In genomic region chr2:25864230-25864629, GRCm38 (mm10) we compare ENCODE assay signal across 9 mouse cellular contexts. TPM values are rescaled to one million over a fixed set of nuclear protein-coding genes. Genes with fewer than 3 reads are reported as not detected.
DNase-seq lines count a peak whose midpoint lies in the region; ATAC-seq and TF ChIP-seq lines count a peak whose summit lies in the region.
"Had no signal": no experiment of that assay in that cellular context is flagged by ENCODE, and none has a peak within 500 bp of the region (broad histone marks: within the 10 kb centered on the region; RNA-seq: fewer than 3 reads in every experiment).

No protein-coding gene starts in this region.

- no peaks in the 10 kb centered on the region for H3K36me3 ChIP-seq in ES-Bruce4 (ENCODE audit: control insufficient read depth, insufficient read depth, low read length, poor library complexity, severe bottlenecking)
- no peaks in the 10 kb centered on the region for H3K36me3 ChIP-seq in forebrain, embryonic 10.5 days (replicated peaks)
- no peaks in the 10 kb centered on the region for H3K36me3 ChIP-seq in liver, embryonic 13.5 days

- no peak for ATAC-seq in liver, embryonic 13.5 days (ENCODE audit: low read depth)
- ATAC-seq in activated CD4-positive, CD25-positive, alpha-beta regulatory T cell, adult 4 months: no peak
- no peak for ATAC-seq in CD4-positive, CD25-positive, alpha-beta regulatory T cell, adult 4 months

- no peaks in the 10 kb centered on the region for H3K9me3 ChIP-seq in ES-Bruce4 (replicated peaks; ENCODE audit: control insufficient read depth, insufficient read depth, low read length, poor library complexity, severe bottlenecking)
- no peaks in the 10 kb centered on the region for H3K9me3 ChIP-seq in forebrain, embryonic 10.5 days
- no peaks in the 10 kb centered on the region for H3K9me3 ChIP-seq in liver, embryonic 13.5 days (replicated peaks)

- H3K27me3 ChIP-seq in ES-Bruce4 (ENCODE audit: control insufficient read depth, insufficient read depth, low read length, poor library complexity, severe bottlenecking): no peaks in the 10 kb centered on the region
- peaks cover 53% of the 10 kb centered on the region for H3K27me3 ChIP-seq in forebrain, embryonic 10.5 days (ENCODE audit: poor library complexity, severe bottlenecking)
- peaks cover 55% of the 10 kb centered on the region for H3K27me3 ChIP-seq in liver, embryonic 13.5 days

- no peak overlapping the region for H3K4me2 ChIP-seq in liver, embryonic 13.5 days

- peak overlapping the region; percentile 36 for H3K4me3 ChIP-seq in ES-Bruce4 (ENCODE audit: low read depth, low read length)
- H3K4me3 ChIP-seq in forebrain, embryonic 10.5 days: peak overlapping the region; percentile 70
- peak overlapping the region; percentile 39; the same call in 1 of the 2 replicates for H3K4me3 ChIP-seq in liver, embryonic 13.5 days (replicated peaks)
- H3K4me3 ChIP-seq: erythroblast, embryonic 14.5 days had no signal

- H3K4me1 ChIP-seq in ES-Bruce4 (ENCODE audit: control insufficient read depth, insufficient read depth, low read length): peaks cover 3% of the 10 kb centered on the region
- H3K4me1 ChIP-seq in forebrain, embryonic 10.5 days: peaks cover 18% of the 10 kb centered on the region
- H3K4me1 ChIP-seq in liver, embryonic 13.5 days (replicated peaks): peaks cover 5% of the 10 kb centered on the region

- peak; percentile 55 to 57 for DNase-seq in cerebellum, postnatal 10 days
- no peak for DNase-seq in cerebellum, adult 8-10 months
- peak; percentile 17 for DNase-seq in forebrain, embryonic 10.5 days (ENCODE audit: extremely low spot score, low spot score)
- no peak for DNase-seq in liver, embryonic 13.5 days
- DNase-seq in natural killer cell, adult 2 months (ENCODE audit: low spot score in 2 of 2): no peak

- TF ChIP-seq POLR2A in ES-Bruce4 (IDR thresholded peaks at IDR 0.05; ENCODE audit: insufficient read depth, low read length): no peak

- WGBS in forebrain, embryonic 10.5 days: 6% methylated on average over 18 of the region's 18 CpGs
- WGBS in liver, embryonic 13.5 days (ENCODE audit: insufficient replicate concordance): 7% methylated on average over 18 of the region's 18 CpGs

- no peak overlapping the region for H3K9ac ChIP-seq in ES-Bruce4 (ENCODE audit: low read depth, poor library complexity, severe bottlenecking)
- no peak overlapping the region for H3K9ac ChIP-seq in liver, embryonic 13.5 days

- no peak overlapping the region for H3K27ac ChIP-seq in ES-Bruce4 (ENCODE audit: insufficient read depth, low read length)
- H3K27ac ChIP-seq in forebrain, embryonic 10.5 days: no peak overlapping the region
- H3K27ac ChIP-seq in liver, embryonic 13.5 days: no peak overlapping the region

- no peak for TF ChIP-seq CTCF in ES-Bruce4 (IDR thresholded peaks at IDR 0.05; ENCODE audit: low read depth, low read length)

- TF ChIP-seq EP300 in ES-Bruce4 (IDR thresholded peaks at IDR 0.05; ENCODE audit: insufficient read depth, low read depth, low read length): no peak

RNA-seq across cellular contexts. Expression of gene Kcnt1, which starts 0.7 kb away (rescaled TPM):
- polyA plus RNA-seq in ES-Bruce4 (2011; ENCODE audit: insufficient read depth, insufficient read length, low read depth, missing spikeins): 0.54 and 1.0 TPM in 2 replicates
- 0.40 and 1.4 TPM in 2 replicates for polyA plus RNA-seq in forebrain, embryonic 10.5 days (2016; fragmentation: Nextera tagmentation; extraction: Ambion mirVana)
- 0.09 TPM in 1 of 2 replicates, not detected in the other for polyA plus RNA-seq in liver, embryonic 13.5 days (2015; fragmentation: Nextera tagmentation; extraction: Ambion mirVana)
- polyA plus RNA-seq in activated CD4-positive, CD25-positive, alpha-beta regulatory T cell, adult 4 months (2017; shearing (Covaris generic)): under 1 TPM in 1 of 2 experiments, not detected in 1; 0.34 TPM
- polyA plus RNA-seq in CD4-positive, CD25-positive, alpha-beta regulatory T cell, adult 4 months (2017; shearing (Covaris generic)): under 1 TPM; 0.05 to 0.24 TPM
- polyA plus RNA-seq: erythroblast, embryonic 14.5 days had no signal

RNA-seq across cellular contexts. Expression of gene Sohlh1, which starts 17.2 kb away (rescaled TPM):
- polyA plus RNA-seq in ES-Bruce4 (2011; ENCODE audit: insufficient read depth, insufficient read length, low read depth, missing spikeins): not detected in 2 replicates
- not detected in 2 replicates for polyA plus RNA-seq in forebrain, embryonic 10.5 days (2016; fragmentation: Nextera tagmentation; extraction: Ambion mirVana)
- polyA plus RNA-seq in liver, embryonic 13.5 days (2015; fragmentation: Nextera tagmentation; extraction: Ambion mirVana): not detected in 2 replicates
- polyA plus RNA-seq in activated CD4-positive, CD25-positive, alpha-beta regulatory T cell, adult 4 months (2017; shearing (Covaris generic)): under 1 TPM in 1 of 2 experiments, not detected in 1; 0.38 TPM
- polyA plus RNA-seq in CD4-positive, CD25-positive, alpha-beta regulatory T cell, adult 4 months (2017; shearing (Covaris generic)): under 1 TPM in 1 of 2 experiments, not detected in 1; 0.58 TPM
- polyA plus RNA-seq: erythroblast, embryonic 14.5 days had no signal

RNA-seq across cellular contexts. Expression of gene Lcn9, which starts 41.3 kb away (rescaled TPM):
- polyA plus RNA-seq in ES-Bruce4 (2011; ENCODE audit: insufficient read depth, insufficient read length, low read depth, missing spikeins): not detected in 2 replicates
- polyA plus RNA-seq in forebrain, embryonic 10.5 days (2016; fragmentation: Nextera tagmentation; extraction: Ambion mirVana): not detected in 2 replicates
- polyA plus RNA-seq in liver, embryonic 13.5 days (2015; fragmentation: Nextera tagmentation; extraction: Ambion mirVana): not detected in 2 replicates
- not detected for polyA plus RNA-seq in activated CD4-positive, CD25-positive, alpha-beta regulatory T cell, adult 4 months (2017; shearing (Covaris generic))
- polyA plus RNA-seq in CD4-positive, CD25-positive, alpha-beta regulatory T cell, adult 4 months (2017; shearing (Covaris generic)): not detected
- polyA plus RNA-seq: erythroblast, embryonic 14.5 days had no signal

RNA-seq across cellular contexts. Expression of gene Glt6d1, which starts 48.6 kb away (rescaled TPM):
- not detected in 2 replicates for polyA plus RNA-seq in ES-Bruce4 (2011; ENCODE audit: insufficient read depth, insufficient read length, low read depth, missing spikeins)
- polyA plus RNA-seq in forebrain, embryonic 10.5 days (2016; fragmentation: Nextera tagmentation; extraction: Ambion mirVana): not detected in 2 replicates
- not detected in 2 replicates for polyA plus RNA-seq in liver, embryonic 13.5 days (2015; fragmentation: Nextera tagmentation; extraction: Ambion mirVana)
- not detected for polyA plus RNA-seq in activated CD4-positive, CD25-positive, alpha-beta regulatory T cell, adult 4 months (2017; shearing (Covaris generic))
- polyA plus RNA-seq in CD4-positive, CD25-positive, alpha-beta regulatory T cell, adult 4 months (2017; shearing (Covaris generic)): not detected
- polyA plus RNA-seq: erythroblast, embryonic 14.5 days had no signal

Comparison
In these comparisons a context has a peak if more than half of its experiments do, and no peak if none do; other contexts are left out.
1. DNase-seq: peak in cerebellum, postnatal 10 days (2 of 2) and forebrain, embryonic 10.5 days (single experiment); none in cerebellum, adult 8-10 months (single experiment), liver, embryonic 13.5 days (single experiment) and natural killer cell, adult 2 months (0 of 2).
2. Peak in every context shown above with its lines, with median percentiles within 50 percentile points of each other: H3K4me3 ChIP-seq.